Mouse (Mus musculus) spleen, adult 2 months (tissue): Measurements from ENCODE around the gene Olfr315. TPM values are rescaled to one million over a fixed set of nuclear protein-coding genes. Genes with fewer than 3 reads are reported as not detected.
"Not testable (repeated sequence)": the region's sequence is repeated elsewhere in the genome, so short reads cannot be mapped to it uniquely, and the experiment has no call there.

Experiments
- DNase-seq, 2 experiments: peaks; one replicate each; pipeline versions ENCODE4 v3.0.0 to v3.0.0-alpha.2; 2012 to 2021; ENCODE audit warnings: low spot score in 2 of 2, low read depth in 1 of 2
- H3K27ac ChIP-seq: fragments of 200-500 bp; 2 replicates; pipeline ENCODE4 v1.5.1; 2012; ENCODE audit warnings: low read length, inconsistent platforms; ENCODE audit not compliant: insufficient read depth
- H3K27me3 ChIP-seq: fragments of 200-500 bp; 2 replicates; pipeline ENCODE4 v1.6.1; 2012; ENCODE audit warnings: mild to moderate bottlenecking, moderate library complexity, low read length, inconsistent platforms; ENCODE audit not compliant: control insufficient read depth, insufficient read depth
- H3K36me3 ChIP-seq: fragments of 200-500 bp; 2 replicates; pipeline ENCODE4 v1.6.1; 2012; ENCODE audit warnings: mild to moderate bottlenecking, low read length, inconsistent platforms; ENCODE audit not compliant: control insufficient read depth, insufficient read depth
- H3K4me1 ChIP-seq: fragments of 200-500 bp; 2 replicates; pipeline ENCODE4 v1.6.1; 2011; ENCODE audit warnings: inconsistent platforms; ENCODE audit not compliant: control insufficient read depth, insufficient read depth, insufficient read length
- H3K4me3 ChIP-seq: fragments of 200-500 bp; 2 replicates; pipeline ENCODE4 v1.5.1; 2011; ENCODE audit warnings: mild to moderate bottlenecking, inconsistent platforms; ENCODE audit not compliant: insufficient read depth, insufficient read length; ENCODE audit errors: extremely low read depth
- CTCF ChIP-seq: fragments of 200-500 bp; IDR thresholded peaks from 2 replicates; pipeline ENCODE4 v1.5.1; 2011; ENCODE audit warnings: mild to moderate bottlenecking, inconsistent platforms; ENCODE audit not compliant: insufficient read depth, insufficient read length, insufficient replicate concordance; ENCODE audit errors: extremely low read depth
- POLR2A ChIP-seq: fragments of 200-500 bp; IDR thresholded peaks from 2 replicates; pipeline ENCODE4 v1.6.1; 2011; ENCODE audit warnings: low read depth, low read length, inconsistent platforms
- WGBS: fragments of 180-500 bp; shearing (Covaris S2); methylation state at CpG from one replicate; pipeline ENCODE4 v1.1.7; 2018; 5-methylcytosine and 5-hydroxymethylcytosine counted together
- polyA plus RNA-seq: library from polyadenylated mRNA; depleted of rRNA; stranded (reverse); fragments of >200 nt; gene quantifications from 2 replicates; pipeline ENCODE4 v1.2.3, GENCODE M21; 2012; rRNA removed

The Olfr315 gene
- polyA plus RNA-seq, 1 experiment, result not detected

DNA sequence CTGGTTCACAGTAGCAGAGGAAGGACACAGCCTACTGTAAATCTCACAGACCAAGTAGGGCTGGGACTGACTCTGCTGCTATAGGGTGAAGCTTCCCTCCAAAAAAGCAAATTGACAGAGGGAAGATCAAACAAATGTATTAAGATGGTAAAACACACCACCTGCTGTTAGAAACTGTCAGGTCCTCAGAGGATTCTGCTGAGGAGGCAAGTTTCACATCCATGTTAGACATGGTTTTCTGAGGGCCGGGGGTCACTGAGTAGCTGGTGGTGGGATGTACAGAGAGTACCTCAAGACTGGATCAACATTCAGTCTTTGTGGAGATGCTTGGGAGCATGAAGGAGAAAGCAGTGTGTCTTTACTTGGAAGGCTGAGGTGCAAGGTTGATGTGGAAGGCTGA, 42.7 kb downstream of the Olfr315 start:
- Histone ChIP-seq H3K27me3 (no peaks in the 10 kb centered on the region), H3K4me3 (no peak overlapping the region), H3K36me3 (no peaks in the 10 kb centered on the region), H3K4me1 (no peaks in the 10 kb centered on the region), H3K27ac (no peak overlapping the region)
- TF ChIP-seq CTCF, result no peak
- no peak for DNase-seq
- WGBS, result 80% methylated on average over 1 of the region's 1 CpGs

DNA sequence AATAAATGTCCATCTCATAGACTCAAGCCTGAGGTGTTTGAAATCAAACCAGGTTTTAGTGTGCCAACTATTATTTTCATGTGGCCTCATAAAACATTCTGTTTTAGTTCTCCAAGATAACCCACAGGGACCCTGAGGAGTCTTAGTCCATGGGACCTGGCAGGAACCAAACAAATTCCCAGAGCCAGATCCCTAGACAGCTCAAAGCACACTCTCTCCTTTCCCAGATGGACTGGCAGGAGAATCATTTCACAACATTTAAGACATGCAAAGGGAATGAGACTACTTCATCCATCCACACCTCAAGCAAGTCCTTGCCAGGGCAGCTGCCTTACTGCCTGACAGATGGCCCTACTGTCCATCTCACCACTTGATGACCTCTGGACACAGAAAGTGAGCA, 55.9 kb downstream of the Olfr315 start, which contains the start of gene Olfr312:
TSS of gene Olfr312 (plus strand) at position 301 of the 400 bp plus-strand sequence.
- not testable (repeated sequence) for H3K27ac ChIP-seq, H3K4me3 ChIP-seq, DNase-seq

DNA sequence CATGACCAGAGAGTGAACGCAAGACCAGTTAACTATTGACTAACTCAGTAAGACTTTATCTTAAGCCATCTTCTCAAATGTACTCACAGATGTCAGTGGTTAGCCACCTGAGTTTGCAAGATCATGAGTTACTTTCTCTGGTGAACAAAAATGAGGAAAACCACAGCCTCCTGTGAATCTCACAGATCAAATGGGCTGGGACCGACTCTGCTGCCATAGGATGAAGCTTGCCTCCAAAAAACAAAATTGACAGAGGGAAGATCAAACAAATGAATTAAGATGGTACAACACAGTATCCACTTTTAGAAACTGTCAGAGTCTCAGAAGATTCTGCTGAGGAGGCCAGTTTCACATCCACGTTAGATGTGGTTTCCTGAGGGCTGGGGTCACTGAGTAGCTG, 56.8 kb downstream of the Olfr315 start:
- Histone ChIP-seq H3K36me3 (no peaks in the 10 kb centered on the region), H3K27me3 (no peaks in the 10 kb centered on the region), H3K4me1 (no peaks in the 10 kb centered on the region), H3K4me3 (no peak overlapping the region), H3K27ac (no peak overlapping the region)
- TF ChIP-seq POLR2A, result no peak
- no peak for TF ChIP-seq CTCF
- DNase-seq, result no peak
- WGBS, result 30% methylated on average over 3 of the region's 3 CpGs

More for the DNA sequence above, 55.9 kb downstream of the Olfr315 start, which contains the start of gene Olfr312:
- H3K27me3 ChIP-seq, H3K36me3 ChIP-seq, H3K4me1 ChIP-seq: not testable (repeated sequence)

Other genes with a start within 250 kb of the Olfr315 start
- gene Olfr330, start 238.4 kb upstream of the Olfr315 start, polyA plus RNA-seq, result not detected in 2 replicates
- 0.12 TPM in 1 of 2 replicates, not detected in the other for gene Olfr329-ps, start 226.8 kb upstream of the Olfr315 start, polyA plus RNA-seq
- 0.08 TPM in 1 of 2 replicates, not detected in the other for gene Olfr328, start 217.6 kb upstream of the Olfr315 start, polyA plus RNA-seq
- not detected in 2 replicates for gene Olfr224, start 202.6 kb upstream of the Olfr315 start, polyA plus RNA-seq
- gene Olfr325, start 195.5 kb upstream of the Olfr315 start, polyA plus RNA-seq, result not detected in 2 replicates
- gene Olfr324, start 178.1 kb upstream of the Olfr315 start, polyA plus RNA-seq, result not detected in 2 replicates
- gene 2210407C18Rik, start 157.1 kb upstream of the Olfr315 start, polyA plus RNA-seq, result not detected in 2 replicates
- not detected in 2 replicates for gene Olfr323, start 142.7 kb upstream of the Olfr315 start, polyA plus RNA-seq
- gene Trim58, start 132.7 kb upstream of the Olfr315 start, polyA plus RNA-seq, result 4.6 and 8.9 TPM in 2 replicates
- 0.21 TPM in 1 of 2 replicates, not detected in the other for gene Olfr322, start 114.4 kb upstream of the Olfr315 start, polyA plus RNA-seq
- not detected in 2 replicates for gene Olfr320, start 92.1 kb upstream of the Olfr315 start, polyA plus RNA-seq
- not detected in 2 replicates for gene Olfr319, start 74.0 kb upstream of the Olfr315 start, polyA plus RNA-seq
- gene Olfr318, start 49.2 kb upstream of the Olfr315 start, polyA plus RNA-seq, result not detected in 2 replicates
- gene Olfr317, start 34.0 kb upstream of the Olfr315 start, polyA plus RNA-seq, result not detected in 2 replicates
- gene Olfr316, start 20.5 kb upstream of the Olfr315 start, polyA plus RNA-seq, result not detected in 2 replicates
- not detected in 2 replicates for gene Olfr314, start 9.8 kb downstream of the Olfr315 start, polyA plus RNA-seq
- gene Fam183b, start 28.8 kb downstream of the Olfr315 start, polyA plus RNA-seq, result not detected in 2 replicates
- not detected in 2 replicates for gene Olfr313, start 41.8 kb downstream of the Olfr315 start, polyA plus RNA-seq
- gene Olfr312, start 56.0 kb downstream of the Olfr315 start, polyA plus RNA-seq, result not detected in 2 replicates
- gene Olfr311, start 66.1 kb downstream of the Olfr315 start, polyA plus RNA-seq, result not detected in 2 replicates
- 2.6 and 2.9 TPM in 2 replicates for gene Gm12258, start 74.0 kb downstream of the Olfr315 start, polyA plus RNA-seq
- gene 2810021J22Rik, start 94.0 kb downstream of the Olfr315 start, polyA plus RNA-seq, result 1.7 and 4.0 TPM in 2 replicates
- gene Zfp39, start 131.0 kb downstream of the Olfr315 start, polyA plus RNA-seq, result 1.2 and 1.3 TPM in 2 replicates
- 14.6 and 14.9 TPM in 2 replicates for gene Btnl10, start 144.7 kb downstream of the Olfr315 start, polyA plus RNA-seq
- 157 and 230 TPM in 2 replicates for gene Rnf187, start 165.7 kb downstream of the Olfr315 start, polyA plus RNA-seq
- gene Hist3h2ba, start 175.7 kb downstream of the Olfr315 start, polyA plus RNA-seq, result 13.2 and 21.2 TPM in 2 replicates
- gene Hist3h2a, start 181.5 kb downstream of the Olfr315 start, polyA plus RNA-seq, result 14.8 and 20.0 TPM in 2 replicates
- gene Trim17, start 181.5 kb downstream of the Olfr315 start, polyA plus RNA-seq, result 0.06 and 0.23 TPM in 2 replicates
- 55.6 and 62.0 TPM in 2 replicates for gene Trim11, start 204.9 kb downstream of the Olfr315 start, polyA plus RNA-seq